Mouse (Mus musculus) MEL-GATA-1-ER (cell line): ENCODE results near the gene Dcaf11.
A peak's percentile ranks its signal among the peaks of the same experiment; 100 is the strongest.

Experiments
- DNase-seq: peaks from one replicate; pipeline ENCODE4 v3.0.0-alpha.2; 2012; ENCODE audit warnings: low read depth; ENCODE audit errors: extremely low read depth

The Dcaf11 gene

DNA sequence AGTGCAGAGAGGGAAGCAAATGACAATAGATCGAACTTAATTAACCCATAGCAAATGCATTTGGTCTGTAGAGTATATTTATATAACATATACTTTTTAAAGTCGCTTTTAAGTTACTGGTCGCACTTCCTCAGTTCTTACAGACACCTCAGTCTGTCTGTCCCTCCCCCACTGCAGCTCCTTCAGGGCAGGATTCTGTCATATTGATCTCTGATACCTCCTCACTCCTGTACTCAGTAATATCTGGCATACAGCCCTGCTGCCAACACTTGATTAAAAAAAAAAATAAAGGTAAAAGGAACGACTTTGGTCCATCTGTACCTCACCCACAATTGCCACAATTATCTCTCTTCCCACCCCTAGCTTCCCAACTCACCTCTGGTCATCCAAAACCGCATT, 24.5 kb downstream of the Dcaf11 start:
- no peak for DNase-seq

DNA sequence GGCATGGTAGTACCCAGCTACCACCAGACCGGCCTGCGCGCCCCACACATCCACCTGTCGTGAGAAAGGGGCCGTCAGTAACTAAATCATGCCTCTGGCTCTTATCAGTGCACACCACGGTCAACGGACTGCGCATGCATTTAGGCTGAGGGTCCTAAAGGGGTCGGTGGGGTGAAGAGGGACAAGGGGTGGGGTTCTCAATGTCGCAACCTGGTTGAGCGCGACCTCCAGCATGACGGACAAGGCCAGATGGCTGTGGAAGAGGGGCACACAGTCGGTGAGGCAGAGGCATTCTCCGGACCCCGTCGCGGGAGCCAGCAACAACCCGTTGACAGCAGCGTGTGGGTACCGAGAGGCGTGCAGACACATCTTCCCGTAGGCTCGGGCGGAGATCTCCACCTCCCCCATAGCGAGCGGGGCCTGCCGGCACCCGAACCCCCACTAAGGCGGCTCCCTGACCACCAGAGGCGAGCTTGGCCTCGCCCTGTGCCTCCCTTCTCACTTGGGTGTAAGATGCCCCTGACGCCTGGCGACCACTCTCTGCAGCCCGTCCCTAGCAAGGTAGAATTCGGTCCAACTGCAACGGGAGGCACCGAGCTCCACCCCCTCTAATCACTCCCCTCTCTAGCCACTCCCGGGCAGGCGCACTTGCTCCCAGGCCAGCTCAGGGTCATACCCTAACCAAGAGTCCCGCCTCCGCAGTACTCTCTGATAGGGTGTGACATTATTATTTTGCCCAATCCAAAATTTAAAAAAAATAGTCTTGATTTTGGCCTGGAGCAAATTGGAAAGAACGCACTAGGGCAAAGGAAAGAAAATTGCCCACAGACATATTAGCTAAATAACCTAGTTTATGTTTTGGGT, 25.1 kb downstream of the Dcaf11 start, which contains the start of gene Emc9:
Gene Emc9 (minus strand): TSS at position 601 of the 864 bp plus-strand sequence.
- peak; percentile 86 for DNase-seq

- DNase-seq, result peak; percentile 57
These were observed 25.8 kb downstream of the Dcaf11 start for GRCm38 (mm10) chr14:55585566-55585960.

GRCm38 (mm10) chr14:55586149-55586548, 26.3 kb downstream of the Dcaf11 start:
- peak; percentile 75 for DNase-seq

GRCm38 (mm10) chr14:55589271-55589670, 29.5 kb downstream of the Dcaf11 start:
- DNase-seq, result no peak

DNA sequence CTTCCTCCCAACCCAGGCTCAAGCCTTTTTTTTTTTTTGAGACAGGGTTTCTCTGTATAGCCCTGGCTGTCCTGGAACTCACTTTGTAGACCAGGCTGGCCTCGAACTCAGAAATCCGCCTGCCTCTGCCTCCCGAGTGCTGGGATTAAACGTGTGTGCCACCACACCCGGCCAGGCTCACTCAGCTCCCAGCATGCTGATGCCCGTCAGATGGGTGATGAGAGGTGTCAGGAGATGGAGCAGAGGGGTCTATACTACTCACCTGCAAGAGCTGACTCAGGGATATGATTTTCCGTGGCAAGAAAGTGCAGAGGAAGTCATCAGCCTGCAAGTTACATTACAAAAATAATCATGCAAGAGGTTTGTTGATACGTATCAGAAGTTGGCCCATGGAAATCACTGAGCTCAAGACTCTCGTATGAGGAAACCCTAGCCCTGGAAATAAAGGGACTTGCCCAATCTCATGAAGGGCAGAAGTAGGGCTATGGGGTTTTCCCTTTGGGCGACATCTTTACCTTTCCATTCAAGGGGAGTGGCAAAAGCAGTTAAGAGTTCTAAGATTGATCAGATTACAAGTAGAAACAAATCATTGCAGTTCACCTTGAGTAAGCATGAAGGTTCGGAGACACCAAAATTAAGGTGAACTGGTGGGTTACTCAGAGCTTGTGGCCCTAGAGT, 30.1 kb downstream of the Dcaf11 start:
- DNase-seq, result no peak

DNA sequence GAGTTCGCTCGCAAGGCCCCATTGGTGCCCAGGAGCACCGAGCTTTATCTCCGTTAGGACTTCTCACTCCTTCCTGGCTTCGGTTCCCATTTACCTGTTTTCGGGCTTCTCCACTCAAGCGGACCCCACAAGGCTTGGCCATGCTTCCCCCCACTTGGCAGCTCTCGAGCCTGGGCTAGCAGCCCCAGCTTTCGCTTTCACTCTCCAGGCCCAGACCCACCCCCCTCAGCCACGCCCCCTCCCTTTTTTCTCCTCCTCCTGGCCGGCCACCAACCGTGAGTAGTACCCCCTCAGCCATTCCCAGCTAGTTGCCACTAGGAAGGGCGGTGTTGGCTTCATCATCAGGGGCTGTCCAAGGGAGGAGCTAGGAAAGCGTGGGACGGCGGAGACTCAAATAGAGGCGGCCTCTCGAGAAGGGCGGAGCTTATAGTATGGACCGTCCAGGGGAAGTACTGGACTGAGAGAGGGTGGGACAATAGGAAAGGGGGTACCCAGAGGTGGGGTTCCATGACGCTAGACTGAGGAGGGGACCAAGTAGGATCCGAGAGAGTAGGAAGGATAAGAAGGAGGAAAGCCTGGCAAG, 31.0 kb downstream of the Dcaf11 start, which contains the start of gene Psme2:
Gene Psme2 (minus strand): TSS at position 366 of the 583 bp plus-strand sequence.
- DNase-seq, result peak; percentile 95

GRCm38 (mm10) chr14:55591331-55591891, 31.6 kb downstream of the Dcaf11 start, which contains the start of gene Rnf31:
Gene Rnf31, plus strand, starts transcription at chr14:55591708.
- peak; percentile 94 for DNase-seq

- peak; percentile 15 for DNase-seq
These were observed 32.4 kb downstream of the Dcaf11 start for GRCm38 (mm10) chr14:55592226-55592625.

DNA sequence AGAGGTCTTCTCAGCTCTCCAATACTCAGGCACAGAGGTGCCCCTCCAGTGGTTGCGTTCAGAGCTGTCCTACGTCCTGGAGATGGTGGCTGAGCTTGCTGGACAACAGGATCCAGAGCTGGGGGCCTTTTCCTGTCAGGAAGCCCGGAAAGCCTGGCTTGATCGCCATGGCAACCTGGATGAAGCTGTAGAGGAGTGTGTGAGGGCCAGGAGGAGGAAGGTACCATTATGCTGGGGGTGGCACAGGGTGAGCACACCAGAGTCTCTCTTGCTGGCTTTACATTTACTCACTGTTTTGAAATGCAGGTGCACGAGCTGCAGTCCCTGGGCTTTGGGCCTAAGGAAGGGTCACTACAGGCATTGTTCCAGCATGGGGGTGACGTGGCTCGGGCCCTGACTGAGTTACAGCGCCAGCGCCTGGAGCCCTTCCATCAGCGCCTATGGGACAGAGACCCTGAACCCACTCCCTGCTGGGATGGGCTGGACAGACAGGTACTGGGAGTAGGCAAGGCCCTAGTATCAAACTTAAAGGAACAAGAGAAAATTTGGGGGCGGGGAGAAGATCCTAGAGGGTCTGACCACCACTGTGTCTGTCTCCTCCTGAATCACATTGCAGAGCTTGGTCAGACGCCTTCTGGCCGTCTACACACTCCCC, 36.4 kb downstream of the Dcaf11 start:
- no peak for DNase-seq

DNA sequence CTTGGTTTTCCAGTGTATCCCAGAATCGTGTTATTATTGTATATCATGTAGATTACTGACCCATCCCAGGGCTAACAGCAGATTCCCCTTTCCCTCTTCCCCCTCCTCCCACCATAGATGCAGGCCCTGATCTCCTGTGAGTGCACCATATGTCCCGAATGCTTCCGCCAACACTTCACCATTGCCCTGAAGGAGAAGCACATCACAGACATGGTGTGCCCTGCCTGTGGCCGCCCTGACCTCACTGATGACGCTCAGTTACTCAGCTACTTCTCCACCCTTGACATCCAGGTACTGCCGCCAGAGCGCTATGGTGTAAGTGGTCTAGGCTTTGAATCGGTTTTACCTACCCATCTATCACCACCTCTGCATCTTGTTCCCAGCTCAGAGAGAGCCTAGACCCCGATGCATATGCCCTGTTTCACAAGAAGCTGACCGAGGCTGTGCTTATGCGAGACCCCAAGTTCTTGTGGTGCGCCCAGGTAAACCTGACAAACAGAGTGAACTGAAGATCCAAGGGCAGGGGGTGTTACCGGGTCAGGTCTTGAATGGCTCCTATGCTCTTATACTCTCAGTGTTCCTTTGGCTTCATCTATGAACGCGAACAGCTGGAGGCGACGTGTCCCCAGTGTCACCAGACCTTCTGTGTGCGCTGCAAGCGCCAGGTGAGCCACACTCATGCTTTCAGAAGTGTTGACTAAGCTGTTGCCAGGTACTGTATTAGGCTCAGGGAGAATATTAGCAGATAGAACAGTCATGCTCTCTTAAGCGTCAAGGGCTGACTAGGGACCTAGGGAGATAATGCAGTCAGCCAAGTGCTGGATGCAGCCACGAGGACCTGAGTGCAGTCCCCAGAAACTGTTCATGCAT, 39.0 kb downstream of the Dcaf11 start:
- DNase-seq, result no peak

DNA sequence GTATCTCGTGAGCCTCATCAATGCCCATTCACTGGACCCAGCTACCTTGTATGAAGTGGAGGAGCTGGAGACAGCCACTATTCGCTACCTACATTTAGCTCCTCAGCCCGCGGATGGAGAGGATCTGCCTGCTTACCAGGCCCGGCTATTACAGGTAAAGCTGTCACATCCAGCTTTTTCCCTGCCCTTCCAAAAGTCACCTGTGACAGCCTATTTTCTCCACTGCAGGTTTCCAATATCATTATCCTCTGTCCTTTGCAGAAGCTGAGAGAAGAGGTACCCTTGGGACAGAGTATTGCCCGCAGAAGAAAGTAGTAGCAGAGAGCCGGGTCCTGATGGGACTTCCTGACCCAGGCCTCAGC, 43.4 kb downstream of the Dcaf11 start, which contains the start of gene Irf9:
Gene Irf9 (plus strand): TSS at position 301 of the 362 bp plus-strand sequence.
- DNase-seq, result no peak

- DNase-seq, result peak; percentile 89
These were observed 44.1 kb downstream of the Dcaf11 start for GRCm38 (mm10) chr14:55603633-55604576.

GRCm38 (mm10) chr14:55604823-55605222, 45.0 kb downstream of the Dcaf11 start:
- no peak for DNase-seq

DNA sequence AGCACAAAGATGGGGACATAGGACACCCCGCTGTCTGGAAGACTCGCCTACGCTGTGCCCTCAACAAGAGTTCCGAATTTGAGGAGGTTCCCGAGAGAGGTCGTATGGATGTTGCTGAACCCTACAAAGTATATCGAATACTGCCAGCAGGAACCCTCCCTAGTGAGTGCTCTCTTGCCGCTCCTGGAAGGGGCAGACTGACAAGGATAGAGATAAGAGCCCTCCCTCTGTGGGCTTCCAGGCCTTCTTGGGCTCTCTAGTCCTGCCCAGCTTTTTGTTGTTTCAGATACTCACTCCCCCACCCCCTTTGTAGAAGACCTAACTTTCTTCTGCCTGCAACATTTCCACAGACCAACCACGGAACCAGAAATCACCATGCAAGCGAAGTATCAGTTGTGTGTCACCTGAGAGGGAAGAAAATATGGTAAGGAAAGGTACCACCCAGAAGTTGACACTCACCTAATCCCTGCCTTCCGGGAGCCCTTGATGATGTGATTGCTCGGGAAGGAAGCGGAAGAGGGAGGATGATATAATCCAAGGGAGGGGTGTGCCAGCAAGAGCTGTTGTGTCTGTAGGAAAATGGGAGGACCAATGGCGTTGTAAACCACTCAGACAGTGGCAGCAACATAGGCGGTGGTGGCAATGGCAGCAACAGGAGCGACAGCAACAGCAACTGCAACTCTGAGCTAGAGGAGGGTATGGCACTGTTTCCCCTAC, 46.1 kb downstream of the Dcaf11 start:
- DNase-seq, result no peak

GRCm38 (mm10) chr14:55608339-55608738, 48.5 kb downstream of the Dcaf11 start:
- DNase-seq, result no peak

GRCm38 (mm10) chr14:55613346-55613745, 53.5 kb downstream of the Dcaf11 start:
- no peak for DNase-seq

GRCm38 (mm10) chr14:55614565-55615178, 54.9 kb downstream of the Dcaf11 start:
- peak; percentile 89 for DNase-seq
